Mouse (Mus musculus) embryonic facial prominence, embryonic 10.5 days (tissue): ENCODE measurements around the gene Pip5k1c. TPM values are rescaled to one million over a fixed set of nuclear protein-coding genes. Genes with fewer than 3 reads are reported as not detected.

Experiments
- DNase-seq: peaks from one replicate; pipeline ENCODE4 v3.0.0-alpha.2; 2017; ENCODE audit warnings: low spot score
- H3K27ac ChIP-seq: fragments of 300-500 bp; sonication (generic); replicated peaks from 2 replicates; pipeline ENCODE4 v1.5.1; 2016; ENCODE audit warnings: mild to moderate bottlenecking
- H3K27me3 ChIP-seq: fragments of 300-500 bp; sonication (generic); replicated peaks from 2 replicates; pipeline ENCODE4 v1.6.1; 2016; ENCODE audit warnings: low read depth, mild to moderate bottlenecking; ENCODE audit not compliant: poor library complexity, severe bottlenecking
- H3K36me3 ChIP-seq: fragments of 300-500 bp; sonication (generic); replicated peaks from 2 replicates; pipeline ENCODE4 v1.6.1; 2016; ENCODE audit warnings: mild to moderate bottlenecking, moderate library complexity
- H3K4me1 ChIP-seq: fragments of 300-500 bp; sonication (generic); 2 replicates; pipeline ENCODE4 v1.6.1; 2016
- H3K4me3 ChIP-seq: fragments of 300-500 bp; sonication (generic); 2 replicates; pipeline ENCODE4 v1.5.1; 2016; ENCODE audit warnings: mild to moderate bottlenecking, moderate library complexity
- H3K9me3 ChIP-seq: fragments of 300-500 bp; sonication (generic); 2 replicates; pipeline ENCODE4 v1.6.1; 2016; ENCODE audit warnings: mild to moderate bottlenecking
- WGBS: fragments of 180-500 bp; shearing (Covaris S2); methylation state at CpG from one replicate; pipeline ENCODE4 v1.1.7; 2016; 5-methylcytosine and 5-hydroxymethylcytosine counted together
- polyA plus RNA-seq: library from polyadenylated mRNA; unstranded; fragments of >200 nt; fragmentation: Nextera tagmentation; extraction: Ambion mirVana; gene quantifications from 2 replicates; pipeline ENCODE4 v1.2.1, GENCODE M21; 2016

The Pip5k1c gene
- polyA plus RNA-seq, 1 experiment from 2014 or later = 72.2 TPM

- Histone ChIP-seq H3K4me3 (no peak overlapping the region), H3K9me3 (no peaks in the 10 kb centered on the region), H3K4me1 (peaks cover 26% of the 10 kb centered on the region), H3K36me3 (peaks cover 81% of the 10 kb centered on the region), H3K27me3 (no peaks in the 10 kb centered on the region), H3K27ac (no peak overlapping the region)
- no peak for DNase-seq
- WGBS = 94% methylated on average over 21 of the region's 21 CpGs
Measured at GRCm38 (mm10) chr10:81306837-81307682, 14.3 kb downstream of the Pip5k1c start.

GRCm38 (mm10) chr10:81309571-81309970, 16.8 kb downstream of the Pip5k1c start:
- Histone ChIP-seq H3K36me3 (peaks cover 96% of the 10 kb centered on the region), H3K27me3 (no peaks in the 10 kb centered on the region), H3K4me3 (no peak overlapping the region), H3K9me3 (no peaks in the 10 kb centered on the region), H3K27ac (no peak overlapping the region), H3K4me1 (peaks cover 2% of the 10 kb centered on the region)
- 90% methylated on average over 5 of the region's 5 CpGs for WGBS
- DNase-seq = no peak

DNA sequence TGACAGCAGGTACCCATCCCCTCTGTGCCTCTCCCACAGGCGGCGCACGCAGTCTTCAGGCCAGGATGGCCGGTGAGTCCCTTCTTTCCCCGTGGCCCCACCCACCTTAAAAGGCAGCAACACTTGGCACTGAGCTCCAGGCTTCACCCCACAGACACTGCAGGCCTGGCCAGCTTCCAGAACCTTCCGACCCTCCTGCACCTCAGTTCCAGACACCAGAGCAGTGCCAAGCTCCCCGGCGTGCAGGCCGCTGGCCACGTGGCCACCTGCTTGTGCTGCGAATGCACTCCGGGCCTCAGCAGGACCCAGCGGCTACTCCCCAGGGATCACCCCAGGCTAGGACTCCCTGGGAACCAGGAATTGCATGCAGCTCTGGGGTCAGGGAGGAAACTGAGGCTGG, 20.8 kb downstream of the Pip5k1c start:
- Histone ChIP-seq H3K27me3 (0 out of 2 replicates have a peak, but pooled peaks cover 6% of the 10 kb centered on the region), H3K36me3 (peaks cover 100% of the 10 kb centered on the region), H3K4me1 (peaks cover 30% of the 10 kb centered on the region), H3K9me3 (no peaks in the 10 kb centered on the region), H3K27ac (no peak overlapping the region), H3K4me3 (peak overlapping the region; percentile 21; the same call in 1 of the 2 replicates)
- no peak for DNase-seq
- 94% methylated on average over 13 of the region's 13 CpGs for WGBS

GRCm38 (mm10) chr10:81314201-81314600, 21.4 kb downstream of the Pip5k1c start:
- DNase-seq = no peak
- H3K36me3 ChIP-seq = peaks cover 97% of the 10 kb centered on the region
- WGBS = 83% methylated on average over 7 of the region's 7 CpGs

GRCm38 (mm10) chr10:81315587-81315986, 22.8 kb downstream of the Pip5k1c start:
- no peak for DNase-seq
- peaks cover 83% of the 10 kb centered on the region for H3K36me3 ChIP-seq
- no peaks in the 10 kb centered on the region for H3K9me3 ChIP-seq
- H3K4me1 ChIP-seq = peaks cover 43% of the 10 kb centered on the region
- H3K27ac ChIP-seq = no peak overlapping the region
- 89% methylated on average over 16 of the region's 16 CpGs for WGBS
- H3K4me3 ChIP-seq = no peak overlapping the region
- 0 out of 2 replicates have a peak, but pooled peaks cover 6% of the 10 kb centered on the region for H3K27me3 ChIP-seq

More at GRCm38 (mm10) chr10:81314201-81314600, 21.4 kb downstream of the Pip5k1c start:
- Histone ChIP-seq H3K4me1 (peaks cover 36% of the 10 kb centered on the region), H3K27ac (no peak overlapping the region), H3K9me3 (no peaks in the 10 kb centered on the region), H3K27me3 (0 out of 2 replicates have a peak, but pooled peaks cover 6% of the 10 kb centered on the region), H3K4me3 (no peak overlapping the region)

GRCm38 (mm10) chr10:81316338-81317060, 23.7 kb downstream of the Pip5k1c start:
- Histone ChIP-seq H3K4me3 (peak overlapping the region; percentile 44), H3K36me3 (peaks cover 74% of the 10 kb centered on the region), H3K9me3 (no peaks in the 10 kb centered on the region), H3K27ac (peak overlapping the region; percentile 63), H3K4me1 (peaks cover 44% of the 10 kb centered on the region), H3K27me3 (0 out of 2 replicates have a peak, but pooled peaks cover 6% of the 10 kb centered on the region)
- DNase-seq = peak; percentile 49
- 41% methylated on average over 16 of the region's 16 CpGs for WGBS

GRCm38 (mm10) chr10:81317273-81317672, 24.5 kb downstream of the Pip5k1c start:
- Histone ChIP-seq H3K9me3 (no peaks in the 10 kb centered on the region), H3K4me1 (peaks cover 51% of the 10 kb centered on the region), H3K36me3 (peaks cover 69% of the 10 kb centered on the region), H3K4me3 (peak overlapping the region; percentile 44), H3K27ac (peak overlapping the region; percentile 63), H3K27me3 (0 out of 2 replicates have a peak, but pooled peaks cover 6% of the 10 kb centered on the region)
- WGBS = 7% methylated on average over 20 of the region's 20 CpGs
- peak; percentile 69 for DNase-seq

GRCm38 (mm10) chr10:81318589-81319329, 26.0 kb downstream of the Pip5k1c start:
- no peak for DNase-seq
- 91% methylated on average over 13 of the region's 13 CpGs for WGBS
- peaks cover 69% of the 10 kb centered on the region for H3K36me3 ChIP-seq
- H3K4me3 ChIP-seq = peak overlapping the region; percentile 87
- H3K27me3 ChIP-seq = 0 out of 2 replicates have a peak, but pooled peaks cover 6% of the 10 kb centered on the region
- peak overlapping the region; percentile 95; the same call in 1 of the 2 replicates for H3K27ac ChIP-seq
- H3K4me1 ChIP-seq = peaks cover 55% of the 10 kb centered on the region
- no peaks in the 10 kb centered on the region for H3K9me3 ChIP-seq

DNA sequence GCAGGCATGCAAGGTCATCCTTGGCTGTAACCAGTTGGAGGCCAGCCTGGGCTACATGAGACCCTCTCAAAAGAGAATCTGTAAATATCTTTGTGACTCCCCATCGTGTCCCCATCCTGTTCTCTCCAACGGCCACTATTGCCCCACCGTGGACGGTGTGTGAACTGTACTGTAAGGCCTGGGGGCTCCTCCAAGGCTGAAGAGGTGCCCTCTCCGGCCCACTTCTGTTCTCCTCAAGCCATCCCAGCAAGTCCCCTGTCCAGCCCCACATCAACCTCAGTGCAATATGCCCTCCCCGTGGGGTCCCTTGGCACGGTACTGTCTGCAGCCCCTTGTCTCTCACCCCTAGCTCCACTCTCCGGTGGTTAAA, 26.6 kb downstream of the Pip5k1c start:
- Histone ChIP-seq H3K4me1 (peaks cover 55% of the 10 kb centered on the region), H3K27me3 (0 out of 2 replicates have a peak, but pooled peaks cover 6% of the 10 kb centered on the region), H3K4me3 (peak overlapping the region; percentile 87), H3K27ac (peak overlapping the region; percentile 95), H3K36me3 (peaks cover 69% of the 10 kb centered on the region), H3K9me3 (no peaks in the 10 kb centered on the region)
- whole genome bisulfite sequencing = 39% methylated on average over 8 of the region's 8 CpGs
- DNase-seq = peak; percentile 31

- peak overlapping the region; percentile 87 for H3K4me3 ChIP-seq
- peak; percentile 98 for DNase-seq
- WGBS = 2% methylated on average over 38 of the region's 38 CpGs
- H3K9me3 ChIP-seq = no peaks in the 10 kb centered on the region
- peaks cover 55% of the 10 kb centered on the region for H3K4me1 ChIP-seq
- H3K27me3 ChIP-seq = 0 out of 2 replicates have a peak, but pooled peaks cover 6% of the 10 kb centered on the region
- H3K27ac ChIP-seq = peak overlapping the region; percentile 95
- H3K36me3 ChIP-seq = peaks cover 69% of the 10 kb centered on the region
Measured at GRCm38 (mm10) chr10:81319741-81320549, 27.2 kb downstream of the Pip5k1c start.

DNA sequence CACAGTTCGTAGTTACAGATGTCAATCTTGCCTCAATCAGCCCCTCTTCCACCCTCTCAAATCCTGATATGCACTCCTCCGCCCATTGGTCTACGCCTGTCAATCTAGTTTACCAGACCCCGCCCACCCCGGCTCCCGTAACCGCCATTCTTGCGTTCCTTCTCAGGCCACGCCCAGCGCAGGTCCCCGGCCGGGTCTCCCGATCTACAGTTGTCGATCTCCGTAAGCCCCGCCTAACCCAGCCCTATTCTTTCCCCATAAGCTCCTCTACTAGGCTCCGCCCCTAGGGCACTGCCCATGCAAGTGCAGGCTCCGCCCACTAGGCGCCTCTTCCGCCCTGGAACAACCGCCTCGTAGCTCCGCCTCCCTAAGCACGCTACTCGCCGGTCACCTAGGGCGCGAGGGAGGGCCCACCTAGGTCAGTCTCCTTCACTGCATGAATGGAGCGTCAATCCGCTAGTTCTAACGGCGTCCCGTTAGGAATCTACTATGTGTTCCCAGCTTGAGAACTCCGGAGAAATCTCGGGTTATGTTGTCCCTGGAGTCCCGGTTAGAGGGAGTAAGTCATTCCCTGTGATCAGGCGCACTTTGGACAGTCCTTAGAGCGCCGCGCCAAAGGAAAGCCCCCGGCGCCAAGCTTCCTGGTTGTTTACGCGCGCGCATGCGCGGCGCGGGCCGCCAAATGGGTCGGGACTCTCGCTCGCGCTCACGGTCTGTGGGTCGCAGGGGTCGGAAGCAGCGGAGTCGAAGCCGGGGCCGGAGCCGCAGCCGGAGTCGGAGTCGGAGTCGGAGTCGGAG, 28.0 kb downstream of the Pip5k1c start, which contains the start of gene Cactin:
Cactin (plus strand) TSS at position 554 of the 798 bp plus-strand sequence.
- WGBS = under 1% methylated on average over 68 of the region's 68 CpGs
- H3K36me3 ChIP-seq = peaks cover 69% of the 10 kb centered on the region
- peak; percentile 100 for DNase-seq
- H3K4me1 ChIP-seq = peaks cover 53% of the 10 kb centered on the region
- peak within 1 kb of the TSS; percentile 95 for H3K27ac ChIP-seq
- 0 out of 2 replicates have a peak, but pooled peaks cover 6% of the 10 kb centered on the region for H3K27me3 ChIP-seq
- no peaks in the 10 kb centered on the region for H3K9me3 ChIP-seq
- H3K4me3 ChIP-seq = peak within 1 kb of the TSS; percentile 87
